Mouse (Mus musculus) C2C12 (cell line): Measurements from ENCODE around the gene Rpl9. TPM values are rescaled to one million over a fixed set of nuclear protein-coding genes. Genes with fewer than 3 reads are reported as not detected.
A peak's percentile ranks its signal among the peaks of the same experiment; 100 is the strongest.

Experiments
- H3K27me3 ChIP-seq: one replicate; pipeline ENCODE4 v1.6.1; 2011; ENCODE audit not compliant: control insufficient read depth, insufficient read depth, insufficient read length
- H3K36me3 ChIP-seq: one replicate; pipeline ENCODE4 v1.6.1; 2011; ENCODE audit not compliant: control insufficient read depth, insufficient read depth
- H3K4me3 ChIP-seq: one replicate; pipeline ENCODE4 v1.5.1; 2011; ENCODE audit warnings: mild to moderate bottlenecking, control low read depth; ENCODE audit not compliant: poor library complexity, insufficient read depth, severe bottlenecking
- H3K79me2 ChIP-seq: one replicate; pipeline ENCODE4 v1.6.1; 2011; ENCODE audit not compliant: control insufficient read depth, insufficient read depth
- H3K79me3 ChIP-seq: one replicate; pipeline ENCODE4 v1.6.1; 2011; ENCODE audit warnings: low read depth, control low read depth
- H3ac ChIP-seq: one replicate; pipeline ENCODE3; 2011; ENCODE audit warnings: low read depth; ENCODE audit not compliant: control insufficient read depth, insufficient read length
- CEBPB ChIP-seq: IDR thresholded peaks from one replicate; pipeline ENCODE4 v1.6.1; 2011; ENCODE audit warnings: low read depth, mild to moderate bottlenecking, control low read depth, moderate library complexity
- CTCF ChIP-seq: IDR thresholded peaks from one replicate; pipeline ENCODE4 v1.5.1; 2011; ENCODE audit not compliant: control insufficient read depth, insufficient read depth, insufficient read length
- FOSL1 ChIP-seq: IDR thresholded peaks from one replicate; pipeline ENCODE4 v1.8.0; 2011; ENCODE audit warnings: mild to moderate bottlenecking, low read length; ENCODE audit not compliant: poor library complexity, insufficient read depth, severe bottlenecking
- MAX ChIP-seq: IDR thresholded peaks from one replicate; pipeline ENCODE4 v1.6.1; 2011; ENCODE audit warnings: mild to moderate bottlenecking, control low read depth
- MYOD1 ChIP-seq: IDR thresholded peaks from one replicate; pipeline ENCODE4 v1.6.1; 2011; ENCODE audit warnings: low read depth; ENCODE audit not compliant: control insufficient read depth, insufficient read length
- MYOG ChIP-seq: IDR thresholded peaks from one replicate; pipeline ENCODE4 v1.6.1; 2011; ENCODE audit not compliant: control insufficient read depth, insufficient read length; ENCODE audit errors: extremely low read depth
- USF1 ChIP-seq: IDR thresholded peaks from one replicate; pipeline ENCODE4 v1.6.1; 2011; ENCODE audit warnings: low read depth, mild to moderate bottlenecking, control low read depth, moderate library complexity
- long read RNA-seq, 2 experiments: library from polyadenylated mRNA; unstranded; transcript quantifications; one replicate each; pipeline ENCODE4 v2.0.0; 2019 to 2020
- polyA plus RNA-seq: library from polyadenylated mRNA; unstranded; fragments of >200 nt; fragmentation: generic; extraction: Trizol; gene quantifications from one replicate; pipeline ENCODE4 v1.2.1, GENCODE M21; 2012; ENCODE audit warnings: missing spikeins

The Rpl9 gene
- polyA plus RNA-seq, result 2,170 TPM
- long read RNA-seq, experiment 1, transcript Rpl9-203 (7 exons, 680 nt), result minor isoform, 5 of 615 reads
- long read RNA-seq, experiment 1, transcript Rpl9-201 (8 exons, 738 nt), result major isoform, 512 of 615 reads
- long read RNA-seq, experiment 1, partial matches to known transcripts, result 64 of 615 reads
- long read RNA-seq, experiment 1, other reads (novel, unspliced or antisense), result 34 of 615 reads
- long read RNA-seq, experiment 2, transcript Rpl9-201 (8 exons, 738 nt), result major isoform, 326 of 345 reads
- long read RNA-seq, experiment 2, partial matches to known transcripts, result 8 of 345 reads
- long read RNA-seq, experiment 2, other reads (novel, unspliced or antisense), result 9 of 345 reads

DNA sequence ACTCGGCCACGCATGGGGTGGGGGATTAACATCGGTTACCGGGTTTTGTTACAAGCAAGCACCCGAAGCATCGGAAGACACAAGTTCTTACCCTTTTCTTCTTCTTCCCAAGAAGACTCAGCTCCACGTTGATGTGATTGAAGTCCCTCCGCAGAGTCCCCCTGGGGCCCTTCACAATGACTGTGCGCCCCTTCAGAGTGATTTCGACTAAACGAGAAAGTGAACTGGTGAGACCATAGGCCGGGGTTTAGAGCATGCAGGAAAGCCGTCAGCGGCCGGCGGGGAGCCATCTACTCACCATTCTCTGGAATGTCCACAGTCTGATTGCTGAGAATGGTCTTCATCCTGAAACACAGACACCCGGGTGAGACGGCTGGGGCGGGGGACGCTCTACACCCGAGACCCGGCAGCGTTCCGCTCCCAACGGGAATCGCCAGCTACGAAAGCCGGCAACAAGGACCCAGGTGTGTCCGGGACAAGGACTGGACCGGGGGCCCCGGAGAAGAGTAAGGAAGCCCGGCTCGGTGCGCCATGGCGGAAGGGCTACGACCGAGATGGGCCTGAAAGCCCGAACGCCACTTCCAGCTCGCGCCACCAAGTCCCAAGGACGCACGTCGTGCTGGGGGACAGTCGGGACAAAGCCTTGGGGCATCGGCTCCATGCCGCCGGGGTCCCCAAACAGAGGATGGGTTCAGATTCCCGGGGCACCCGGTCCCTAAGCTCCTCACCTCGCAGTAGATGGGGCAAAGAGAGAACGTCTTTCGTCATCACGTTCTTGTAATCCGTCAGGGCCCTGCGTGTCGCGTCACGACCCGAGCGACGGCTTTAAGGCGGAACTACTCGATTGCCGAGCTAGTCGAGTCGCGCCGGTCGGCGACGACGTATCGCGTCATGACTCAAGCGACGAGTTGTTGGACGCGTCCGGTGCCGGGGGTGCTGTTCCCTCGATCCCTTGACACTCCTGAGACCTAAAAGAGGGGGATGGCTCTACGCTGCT is at the start of gene Rpl9, which contains the start of gene Lias:
TSS of gene Rpl9 (minus strand) at position 797 of the 997 bp plus-strand sequence.
TSS of gene Lias (plus strand) at position 850 of the 997 bp plus-strand sequence.
- Histone ChIP-seq H3ac (peak within 1 kb of the TSS; percentile 99), H3K79me2 (peaks cover 76% of the 10 kb centered on the region), H3K36me3 (peaks cover 59% of the 10 kb centered on the region), H3K79me3 (peaks cover 46% of the 10 kb centered on the region), H3K4me3 (peak within 1 kb of the TSS; percentile 97), H3K27me3 (no peaks in the 10 kb centered on the region)
- no peak for TF ChIP-seq FOSL1
- peak; percentile 82 for TF ChIP-seq MAX
- TF ChIP-seq USF1, result no peak
- TF ChIP-seq MYOD1, result no peak
- TF ChIP-seq MYOG, result no peak
- no peak for TF ChIP-seq CTCF

DNA sequence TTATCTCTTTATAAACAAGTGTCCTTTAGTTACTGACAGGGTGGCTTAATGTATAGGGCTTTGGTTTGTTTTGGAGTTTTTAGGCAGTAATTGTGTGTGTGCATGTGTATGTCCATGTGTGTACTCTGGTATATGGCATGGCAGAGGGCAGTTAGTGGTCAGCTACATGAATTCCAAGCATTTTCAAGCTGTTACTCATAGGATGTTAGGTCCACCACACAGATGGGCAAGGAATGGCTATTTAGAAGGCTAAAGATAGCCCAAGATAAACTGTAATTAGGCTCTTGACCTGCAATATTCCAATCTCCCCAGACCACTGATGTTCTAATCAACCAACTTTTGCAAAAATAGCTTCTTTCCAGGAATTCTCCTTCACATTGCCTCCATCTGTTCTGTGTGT is 46.8 kb upstream of the Rpl9 start:
- H3K36me3 ChIP-seq, result peaks cover 7% of the 10 kb centered on the region
- peaks cover 25% of the 10 kb centered on the region for H3K79me2 ChIP-seq
- peaks cover 19% of the 10 kb centered on the region for H3K79me3 ChIP-seq
- H3K27me3 ChIP-seq, result no peaks in the 10 kb centered on the region
- H3K4me3 ChIP-seq, result no peak overlapping the region
- peak; percentile 69 for TF ChIP-seq FOSL1
- no peak for TF ChIP-seq CTCF
- no peak overlapping the region for H3ac ChIP-seq

- Histone ChIP-seq H3K79me2 (peaks cover 46% of the 10 kb centered on the region), H3K27me3 (no peaks in the 10 kb centered on the region), H3K36me3 (peaks cover 18% of the 10 kb centered on the region), H3ac (peak within 1 kb of the TSS; percentile 79), H3K79me3 (peaks cover 38% of the 10 kb centered on the region), H3K4me3 (peak within 1 kb of the TSS; percentile 68)
- TF ChIP-seq MYOD1 (no peak), MAX (peak; percentile 17)
Observed at GRCm38 (mm10) chr5:65435806-65436561, 44.7 kb upstream of the Rpl9 start, which contains the start of gene Ugdh. TSS of gene Ugdh (minus strand) at chr5:65435949.

DNA sequence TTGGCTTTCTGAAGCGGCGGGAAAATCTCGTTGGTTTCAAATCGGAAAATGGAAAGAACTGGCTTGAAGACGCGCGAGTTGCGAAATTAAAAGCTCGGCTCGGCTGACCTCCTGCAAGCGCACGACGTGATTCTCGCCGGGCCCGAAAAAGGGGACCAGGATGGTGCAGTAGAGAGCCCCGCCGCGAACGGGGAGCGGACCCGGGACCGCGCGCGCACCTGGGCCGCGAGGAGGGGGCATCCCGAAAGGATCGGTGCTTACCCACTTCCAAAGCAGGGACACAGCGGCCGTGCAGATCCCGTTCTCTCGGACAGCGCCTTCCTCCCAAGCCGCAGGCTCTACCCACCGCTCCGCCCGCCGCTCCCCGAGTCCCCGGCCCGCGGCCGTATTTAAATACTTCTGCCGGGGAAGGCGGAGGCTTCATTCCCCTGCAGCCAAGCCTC is 44.1 kb upstream of the Rpl9 start:
- H3K4me3 ChIP-seq, result peak overlapping the region; percentile 68
- peaks cover 22% of the 10 kb centered on the region for H3K36me3 ChIP-seq
- peak overlapping the region; percentile 79 for H3ac ChIP-seq
- TF ChIP-seq CEBPB (peak; percentile 24), FOSL1 (no peak), MYOD1 (no peak), CTCF (no peak), MAX (no peak), MYOG (no peak)
- peaks cover 52% of the 10 kb centered on the region for H3K79me2 ChIP-seq
- H3K79me3 ChIP-seq, result peaks cover 44% of the 10 kb centered on the region
- no peaks in the 10 kb centered on the region for H3K27me3 ChIP-seq

DNA sequence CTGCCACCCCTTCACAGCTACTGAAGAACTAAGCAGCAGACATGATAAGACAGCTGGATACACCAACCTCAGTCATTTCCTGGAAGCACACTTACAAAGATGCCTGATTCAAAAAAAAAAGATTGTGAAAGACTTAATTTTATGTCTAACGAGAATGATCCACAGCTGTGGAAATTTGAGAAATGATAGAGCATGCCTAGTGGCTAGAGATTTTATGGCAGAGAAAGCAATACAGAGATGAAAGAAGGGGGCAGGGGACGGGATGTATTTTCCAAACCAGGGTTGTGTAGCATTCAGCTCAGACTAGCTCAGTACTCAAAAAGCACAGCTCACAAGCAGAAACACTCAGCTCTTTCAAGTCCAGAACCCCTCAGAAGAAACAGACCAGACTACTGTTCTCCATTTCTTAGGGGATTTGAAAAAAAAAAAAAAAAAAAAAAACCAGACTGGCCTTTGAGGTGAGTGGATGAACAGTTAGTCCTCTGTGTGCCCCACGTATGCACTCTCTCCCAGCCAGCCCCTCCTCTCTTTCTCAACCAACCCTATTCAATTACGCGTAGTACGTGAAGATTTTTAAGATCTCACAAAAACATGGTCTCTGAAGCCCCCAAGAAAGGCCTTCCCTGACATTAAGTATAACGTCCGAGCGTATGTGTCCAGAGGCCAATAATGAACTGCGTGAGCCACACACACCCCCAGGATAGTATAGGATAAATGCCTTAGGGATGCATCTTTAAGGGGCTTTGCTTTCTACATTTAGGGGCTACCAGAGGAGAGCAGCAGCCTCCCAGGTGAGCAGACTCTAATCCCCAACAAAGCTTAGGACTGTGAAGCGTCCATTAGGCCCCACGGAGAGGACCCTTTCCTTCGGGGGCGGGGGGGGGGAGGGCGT is 43.5 kb upstream of the Rpl9 start:
- no peak for TF ChIP-seq FOSL1
- no peak for TF ChIP-seq MAX
- peaks cover 50% of the 10 kb centered on the region for H3K79me3 ChIP-seq
- H3K79me2 ChIP-seq, result peaks cover 58% of the 10 kb centered on the region
- H3K36me3 ChIP-seq, result peaks cover 22% of the 10 kb centered on the region
- H3ac ChIP-seq, result peak overlapping the region; percentile 57
- peak overlapping the region; percentile 68 for H3K4me3 ChIP-seq
- H3K27me3 ChIP-seq, result no peaks in the 10 kb centered on the region
